Mouse (Mus musculus) MEL (cell line): ENCODE results near the gene Apobec2. TPM values are rescaled to one million over a fixed set of nuclear protein-coding genes. Genes with fewer than 3 reads are reported as not detected.

Source experiments
- DNase-seq: peaks from one replicate; pipeline ENCODE4 v3.0.0; 2011; ENCODE audit warnings: low read depth, low spot score
- H3K27ac ChIP-seq: 2 replicates; pipeline ENCODE4 v1.5.1; 2012; ENCODE audit warnings: low read depth, mild to moderate bottlenecking, control low read depth, low read length, moderate library complexity; ENCODE audit not compliant: control insufficient read depth
- H3K27me3 ChIP-seq, 2 experiments: fragments of 150-350 bp in 1 of 2; sonication (generic) in 1 of 2; 2 replicates each; pipeline ENCODE4 v1.6.1; 2012; ENCODE audit warnings: low read length in 2 of 2, mild to moderate bottlenecking in 2 of 2, improper control_type of control experiment in 1 of 2, moderate library complexity in 1 of 2; ENCODE audit not compliant: insufficient read depth in 2 of 2, control insufficient read depth in 1 of 2
- H3K36me3 ChIP-seq, 2 experiments: 2 replicates each; pipeline ENCODE4 v1.6.1; 2012 to 2014; ENCODE audit warnings: low read length in 2 of 2, improper control_type of control experiment in 1 of 2, inconsistent platforms in 1 of 2, mild to moderate bottlenecking in 1 of 2; ENCODE audit not compliant: insufficient read depth in 2 of 2, control insufficient read depth in 1 of 2
- H3K4me1 ChIP-seq, 2 experiments: fragments of 150-350 bp in 1 of 2; sonication (generic) in 1 of 2; 2 replicates each; pipeline ENCODE4 v1.6.1; 2012; ENCODE audit warnings: low read length in 2 of 2, improper control_type of control experiment in 1 of 2, mild to moderate bottlenecking in 1 of 2; ENCODE audit not compliant: insufficient read depth in 2 of 2, control insufficient read depth in 1 of 2
- H3K4me3 ChIP-seq, 2 experiments: fragments of 150-350 bp in 1 of 2; sonication (generic) in 1 of 2; 2 replicates each; pipeline ENCODE4 v1.5.1; 2012; ENCODE audit warnings: low read depth in 2 of 2, low read length in 2 of 2, mild to moderate bottlenecking in 2 of 2, moderate library complexity in 2 of 2, control low read depth in 1 of 2, improper control_type of control experiment in 1 of 2; ENCODE audit not compliant: control insufficient read depth in 1 of 2, insufficient read depth in 1 of 2
- H3K79me2 ChIP-seq: 2 replicates; pipeline ENCODE4 v1.6.1; 2012; ENCODE audit warnings: mild to moderate bottlenecking, low read length, moderate library complexity; ENCODE audit not compliant: control insufficient read depth, poor library complexity, insufficient read depth
- H3K9ac ChIP-seq: 2 replicates; pipeline ENCODE4 v1.6.1; 2012; ENCODE audit warnings: low read depth, mild to moderate bottlenecking, control low read depth, low read length, moderate library complexity; ENCODE audit not compliant: control insufficient read depth, poor library complexity, severe bottlenecking
- H3K9me3 ChIP-seq: fragments of 150-350 bp; sonication (generic); replicated peaks from 2 replicates; pipeline ENCODE4 v1.6.1; 2012; ENCODE audit warnings: mild to moderate bottlenecking, low read length, improper control_type of control experiment, moderate library complexity; ENCODE audit not compliant: insufficient read depth
- CHD2 ChIP-seq: IDR thresholded peaks from 2 replicates; pipeline ENCODE4 v1.6.1; 2011; ENCODE audit warnings: low read length, improper control_type of control experiment
- E2F4 ChIP-seq: IDR thresholded peaks from 2 replicates; pipeline ENCODE4 v1.6.1; 2011; ENCODE audit warnings: low read depth, low read length, improper control_type of control experiment, borderline replicate concordance
- EP300 ChIP-seq, 2 experiments: IDR thresholded peaks; 2 replicates each; pipeline ENCODE4 v1.6.1; 2011; ENCODE audit warnings: improper control_type of control experiment in 2 of 2, low read length in 2 of 2, low read depth in 1 of 2, mild to moderate bottlenecking in 1 of 2
- ETS1 ChIP-seq: IDR thresholded peaks from 2 replicates; pipeline ENCODE4 v1.6.1; 2012; ENCODE audit warnings: low read depth, mild to moderate bottlenecking, inconsistent platforms, low read length, improper control_type of control experiment, moderate library complexity
- GATA1 ChIP-seq: IDR thresholded peaks from 2 replicates; pipeline ENCODE4 v1.6.1; 2011; ENCODE audit warnings: low read depth, low read length, improper control_type of control experiment
- MAFK ChIP-seq: IDR thresholded peaks from 2 replicates; pipeline ENCODE4 v1.6.1; 2011; ENCODE audit warnings: low read depth, mild to moderate bottlenecking, low read length, improper control_type of control experiment, borderline replicate concordance
- MAX ChIP-seq: IDR thresholded peaks from 2 replicates; pipeline ENCODE4 v1.6.1; 2011; ENCODE audit warnings: low read length, improper control_type of control experiment
- MAZ ChIP-seq: IDR thresholded peaks from 2 replicates; pipeline ENCODE4 v1.6.1; 2012; ENCODE audit warnings: low read depth, mild to moderate bottlenecking, inconsistent platforms, low read length, improper control_type of control experiment
- MEF2A ChIP-seq: IDR thresholded peaks from 2 replicates; pipeline ENCODE4 v1.6.1; 2014; ENCODE audit warnings: low read depth, mild to moderate bottlenecking, inconsistent platforms, low read length, improper control_type of control experiment; ENCODE audit not compliant: poor library complexity, insufficient replicate concordance, severe bottlenecking; ENCODE audit errors: extremely low read depth
- MXI1 ChIP-seq: IDR thresholded peaks from 2 replicates; pipeline ENCODE4 v1.6.1; 2011; ENCODE audit warnings: mild to moderate bottlenecking, low read depth, low read length, improper control_type of control experiment
- NELFE ChIP-seq: IDR thresholded peaks from 2 replicates; pipeline ENCODE4 v1.6.1; 2011; ENCODE audit warnings: low read depth, low read length, improper control_type of control experiment
- POLR2AphosphoS2 ChIP-seq: IDR thresholded peaks from 2 replicates; pipeline ENCODE4 v1.6.1; 2011; ENCODE audit warnings: low read length, improper control_type of control experiment
- POLR2AphosphoS5 ChIP-seq: IDR thresholded peaks from 2 replicates; pipeline ENCODE4 v1.6.1; 2012; ENCODE audit warnings: low read depth, borderline replicate concordance, mild to moderate bottlenecking, inconsistent platforms, low read length, moderate library complexity, mixed read lengths
- RAD21 ChIP-seq: IDR thresholded peaks from 2 replicates; pipeline ENCODE4 v1.6.1; 2011; ENCODE audit warnings: mild to moderate bottlenecking, low read depth, low read length, improper control_type of control experiment
- RCOR1 ChIP-seq: IDR thresholded peaks from 2 replicates; pipeline ENCODE4 v1.6.1; 2012; ENCODE audit warnings: low read depth, mild to moderate bottlenecking, inconsistent platforms, low read length, improper control_type of control experiment
- SIN3A ChIP-seq: IDR thresholded peaks from 2 replicates; pipeline ENCODE4 v1.6.1; 2012; ENCODE audit warnings: low read length, improper control_type of control experiment, inconsistent platforms
- SMC3 ChIP-seq: IDR thresholded peaks from 2 replicates; pipeline ENCODE4 v1.6.1; 2011; ENCODE audit warnings: low read depth, low read length, improper control_type of control experiment
- TAL1 ChIP-seq: IDR thresholded peaks from 2 replicates; pipeline ENCODE4 v1.6.1; 2012; ENCODE audit warnings: mild to moderate bottlenecking, inconsistent platforms, low read length, moderate library complexity, mixed read lengths
- TBP ChIP-seq: IDR thresholded peaks from 2 replicates; pipeline ENCODE4 v1.8.0; 2011; ENCODE audit warnings: low read depth, low read length, improper control_type of control experiment
- UBTF ChIP-seq: IDR thresholded peaks from 2 replicates; pipeline ENCODE4 v1.6.1; 2012; ENCODE audit warnings: low read depth, mild to moderate bottlenecking, inconsistent platforms, low read length, improper control_type of control experiment, moderate library complexity, borderline replicate concordance; ENCODE audit not compliant: insufficient read depth
- USF1 ChIP-seq: IDR thresholded peaks from 2 replicates; pipeline ENCODE4 v1.6.1; 2014; ENCODE audit warnings: low read depth, mild to moderate bottlenecking, inconsistent platforms, low read length, improper control_type of control experiment, moderate library complexity
- USF2 ChIP-seq, 2 experiments: IDR thresholded peaks; 2 replicates each; pipeline ENCODE4 v1.6.1; 2011 to 2012; ENCODE audit warnings: improper control_type of control experiment in 2 of 2, low read length in 2 of 2, borderline replicate concordance in 1 of 2, inconsistent platforms in 1 of 2, low read depth in 1 of 2, mild to moderate bottlenecking in 1 of 2; ENCODE audit not compliant: insufficient read depth in 1 of 2
- ZMIZ1 ChIP-seq: IDR thresholded peaks from 2 replicates; pipeline ENCODE4 v1.6.1; 2012; ENCODE audit warnings: low read depth, mild to moderate bottlenecking, inconsistent platforms, low read length, improper control_type of control experiment, moderate library complexity
- polyA plus RNA-seq, 2 experiments: library from polyadenylated mRNA; stranded (reverse) in 1 of 2; unstranded in 1 of 2; fragments of >175 nt in 1 of 2; fragments of >200 nt in 1 of 2; gene quantifications; 2 replicates each; pipeline versions ENCODE4 v1.2.1 to v1.2.4; 2012; ENCODE audit warnings: low replicate concordance in 2 of 2, low read depth in 1 of 2; ENCODE audit not compliant: insufficient read length in 2 of 2, insufficient read depth in 1 of 2, missing spikeins in 1 of 2
- total RNA-seq: library from RNA; depleted of rRNA; stranded (reverse); fragments of 300-350 nt; gene quantifications from 2 replicates; pipeline ENCODE4 v1.2.3, GENCODE M21; 2012

The Apobec2 gene
- total and polyA plus RNA-seq, 3 experiments = 0.19 to 0.42 TPM; not detected in 1

GRCm38 (mm10) chr17:48385786-48386461, 46.8 kb downstream of the Apobec2 start (continued):
- TF ChIP-seq USF2 (IDR thresholded peaks at IDR 0.05; ENCODE audit: borderline replicate concordance in 1 of 2, insufficient read depth in 1 of 2, low read depth in 1 of 2, low read length in 2 of 2) = no peak
- no peak for TF ChIP-seq MXI1
- no peak for TF ChIP-seq MAFK
- no peak; the same call in 1 of the 2 replicates for TF ChIP-seq POLR2AphosphoS5
- no peak for TF ChIP-seq ETS1
- no peak for TF ChIP-seq MAZ
- TF ChIP-seq USF1 = no peak
- no peak for TF ChIP-seq TAL1
- 0 out of 2 replicates have a peak, but pooled peaks have one; percentile 13 for TF ChIP-seq SMC3
- no peak for TF ChIP-seq UBTF
- peak; percentile 33 for TF ChIP-seq ZMIZ1
- no peak for TF ChIP-seq RAD21

DNA sequence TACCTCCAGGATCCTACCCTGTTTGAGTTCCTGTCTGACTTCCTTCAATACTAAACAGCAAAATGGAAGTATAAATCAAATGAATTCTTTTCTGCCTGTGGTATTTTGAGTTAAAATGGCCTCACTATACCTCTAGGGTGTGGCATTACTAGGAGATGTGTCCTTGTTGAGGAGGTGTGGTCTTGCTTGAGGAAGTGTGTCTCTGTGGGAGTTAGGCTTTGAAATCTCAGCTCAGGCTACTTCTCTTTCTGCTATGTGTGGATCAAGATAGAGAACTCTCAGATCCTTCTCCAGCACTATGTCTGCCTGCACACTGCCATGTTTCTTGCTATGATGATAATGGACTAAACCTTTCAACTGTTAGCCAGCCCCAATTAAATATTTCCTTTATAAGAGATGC, 53.7 kb downstream of the Apobec2 start:
- TF ChIP-seq ETS1 (no peak), GATA1 (0 out of 2 replicates have a peak, but pooled peaks have one; percentile 17), TBP (no peak), RCOR1 (peak; percentile 76)
- TF ChIP-seq, all 39 proteins: peak for 2
- Histone ChIP-seq H3K27me3 (no peaks in the 10 kb centered on the region), H3K4me3 (no peak overlapping the region), H3K79me2 (no peaks in the 10 kb centered on the region), H3K36me3 (no peaks in the 10 kb centered on the region), H3K9ac (no peak overlapping the region), H3K27ac (no peak overlapping the region), H3K9me3 (no peaks in the 10 kb centered on the region), H3K4me1 (no peaks in the 10 kb centered on the region; a peak in 1 of 4 replicates)
- peak; percentile 63 for DNase-seq

DNA sequence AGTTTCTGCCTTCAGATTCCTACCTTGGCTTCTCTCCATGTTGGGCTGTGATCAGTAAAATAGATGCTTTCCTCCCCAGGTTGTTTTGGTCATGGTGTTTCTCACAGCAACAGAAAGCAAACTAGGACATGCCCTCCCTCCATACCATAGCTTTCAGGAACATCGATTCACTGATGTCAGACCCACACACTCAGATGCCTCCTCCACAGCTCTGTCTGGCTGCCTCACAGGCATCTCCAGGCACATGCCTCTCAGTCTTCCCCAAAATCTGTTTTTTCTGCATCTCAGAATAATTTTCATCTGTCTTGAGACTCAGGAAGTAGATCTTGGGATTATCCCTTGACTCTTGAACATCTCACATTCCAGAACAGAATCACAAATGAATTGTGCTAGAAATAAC, 56.6 kb downstream of the Apobec2 start:
- no peaks in the 10 kb centered on the region for H3K4me1 ChIP-seq

More for the DNA sequence above, 56.6 kb downstream of the Apobec2 start:
- H3K9ac ChIP-seq = no peak overlapping the region
- no peaks in the 10 kb centered on the region for H3K27me3 ChIP-seq
- no peaks in the 10 kb centered on the region for H3K36me3 ChIP-seq
- no peak overlapping the region for H3K4me3 ChIP-seq
- no peak for DNase-seq
- no peaks in the 10 kb centered on the region for H3K79me2 ChIP-seq
- TF ChIP-seq E2F4 (no peak), EP300 (IDR thresholded peaks at IDR 0.05; ENCODE audit: low read depth in 1 of 2, low read length in 2 of 2) (no peak), NELFE (no peak), UBTF (no peak), POLR2AphosphoS2 (no peak), GATA1 (no peak), TAL1 (no peak), CHD2 (no peak), MEF2A (no peak), MAX (no peak), SMC3 (no peak), MAFK (no peak), POLR2AphosphoS5 (no peak), SIN3A (no peak), MAZ (no peak), MXI1 (no peak)
- H3K27ac ChIP-seq = no peak overlapping the region
- H3K9me3 ChIP-seq = no peaks in the 10 kb centered on the region
